9 mouse cellular contexts compared by ENCODE assay signal in the genomic region with DNA sequence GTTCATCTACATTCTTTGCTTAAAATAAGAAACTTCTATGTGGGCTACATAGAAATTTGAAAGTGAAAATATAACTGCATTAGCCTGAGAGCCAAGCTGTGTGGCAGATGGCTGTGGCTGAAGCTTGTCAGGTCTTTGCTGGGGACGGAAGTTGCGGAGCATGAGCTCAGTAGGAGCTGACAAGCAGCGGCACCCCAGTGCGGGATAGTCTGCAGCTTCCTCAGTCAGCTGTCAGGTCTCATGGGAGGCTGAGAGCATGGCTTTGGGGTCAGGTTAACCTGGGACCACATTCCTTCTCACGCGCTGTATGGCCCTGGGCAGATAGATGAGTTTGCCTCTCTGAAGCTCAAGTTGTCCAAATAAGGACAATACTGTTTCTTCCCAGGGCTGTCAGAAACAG. TPM values are rescaled to one million over a fixed set of nuclear protein-coding genes. Genes with fewer than 3 reads are reported as not detected.
DNase-seq lines count a peak whose midpoint lies in the region; ATAC-seq and TF ChIP-seq lines count a peak whose summit lies in the region.
"Had no signal": no experiment of that assay in that cellular context is flagged by ENCODE, and none has a peak within 500 bp of the region (broad histone marks: within the 10 kb centered on the region; RNA-seq: fewer than 3 reads in every experiment).

No protein-coding gene starts in this region.

- intact Hi-C loops in gastrocnemius, adult 2 months (cut with DNase I): no loop called here

- DNase-seq in gastrocnemius, adult 2 months: no peak
- no peak for DNase-seq in gastrocnemius, postnatal 4 days (ENCODE audit: low spot score in 2 of 2)
- no peak for DNase-seq in lung, postnatal 36 days
- DNase-seq in thymus, postnatal 0 days (ENCODE audit: low spot score): no peak
- DNase-seq in thymus, adult 2 months: no peak

- no peak overlapping the region for H3K4me2 ChIP-seq in lung, embryonic 16.5 days (ENCODE audit: low read depth, low read length)
- H3K4me2 ChIP-seq in intestine, embryonic 15.5 days (replicated peaks): no peak overlapping the region
- no peak overlapping the region for H3K4me2 ChIP-seq in stomach, embryonic 14.5 days (replicated peaks; ENCODE audit: low read depth, low read length)

- no peak for TF ChIP-seq POLR2A in thymus, adult 2 months (IDR thresholded peaks at IDR 0.05; ENCODE audit: control insufficient read depth, extremely low read depth, insufficient read depth, low read length, poor library complexity)

- peaks cover 5% of the 10 kb centered on the region; the same call in 1 of the 2 replicates for H3K9me3 ChIP-seq in lung, embryonic 16.5 days (ENCODE audit: control insufficient read depth, low read length)
- no peaks in the 10 kb centered on the region for H3K9me3 ChIP-seq in intestine, embryonic 15.5 days
- peaks cover 3% of the 10 kb centered on the region; the same call in 1 of the 2 replicates for H3K9me3 ChIP-seq in stomach, embryonic 14.5 days (ENCODE audit: control insufficient read depth, low read depth, low read length)

- TF ChIP-seq CTCF in gastrocnemius, adult 2 months (IDR thresholded peaks at IDR 0.05): no peak
- no peak for TF ChIP-seq CTCF in thymus, adult 2 months (IDR thresholded peaks at IDR 0.05; ENCODE audit: borderline replicate concordance, control insufficient read depth, extremely low read depth, insufficient read depth, low read length, poor library complexity)

- H3K4me3 ChIP-seq in gastrocnemius, adult 2 months: no peak overlapping the region
- no peak overlapping the region for H3K4me3 ChIP-seq in lung, embryonic 16.5 days (ENCODE audit: low read length)
- no peak overlapping the region for H3K4me3 ChIP-seq in intestine, embryonic 15.5 days (replicated peaks)
- no peak overlapping the region for H3K4me3 ChIP-seq in stomach, embryonic 14.5 days (ENCODE audit: low read depth, low read length)
- no peak overlapping the region for H3K4me3 ChIP-seq in thymus, adult 2 months (ENCODE audit: control insufficient read depth, insufficient read depth, low read length)
- H3K4me3 ChIP-seq: megakaryocyte, embryonic 14.5 days had no signal

- H3K4me1 ChIP-seq in lung, embryonic 16.5 days (replicated peaks; ENCODE audit: control insufficient read depth, insufficient read depth, low read length): peaks cover 28% of the 10 kb centered on the region
- peaks cover 17% of the 10 kb centered on the region for H3K4me1 ChIP-seq in intestine, embryonic 15.5 days (replicated peaks)
- peaks cover 18% of the 10 kb centered on the region for H3K4me1 ChIP-seq in stomach, embryonic 14.5 days (ENCODE audit: control insufficient read depth, insufficient read depth, low read length)
- peaks cover 8% of the 10 kb centered on the region for H3K4me1 ChIP-seq in thymus, adult 2 months (replicated peaks; ENCODE audit: control insufficient read depth, insufficient read depth, low read length)

- WGBS in lung, embryonic 16.5 days: 27% methylated on average over 6 of the region's 6 CpGs
- 55% methylated on average over 6 of the region's 6 CpGs for WGBS in intestine, embryonic 15.5 days
- 44% methylated on average over 6 of the region's 6 CpGs for WGBS in stomach, embryonic 14.5 days
- WGBS in thymus, adult 2 months: 97% methylated on average over 6 of the region's 6 CpGs

- H3K36me3 ChIP-seq in lung, embryonic 16.5 days (ENCODE audit: control insufficient read depth, insufficient read depth, low read length): peaks cover 14% of the 10 kb centered on the region
- H3K36me3 ChIP-seq in intestine, embryonic 15.5 days: peaks cover 7% of the 10 kb centered on the region; the same call in 1 of the 2 replicates
- H3K36me3 ChIP-seq in stomach, embryonic 14.5 days (ENCODE audit: control insufficient read depth, insufficient read depth, low read length): peaks cover 16% of the 10 kb centered on the region
- H3K36me3 ChIP-seq in thymus, adult 2 months (ENCODE audit: control insufficient read depth, insufficient read depth, low read length): no peaks in the 10 kb centered on the region

- H3K27me3 ChIP-seq in lung, embryonic 16.5 days (ENCODE audit: control insufficient read depth, insufficient read depth, low read depth, low read length): no peaks in the 10 kb centered on the region
- no peaks in the 10 kb centered on the region for H3K27me3 ChIP-seq in intestine, embryonic 15.5 days (replicated peaks)
- H3K27me3 ChIP-seq in stomach, embryonic 14.5 days (ENCODE audit: control insufficient read depth, insufficient read depth, low read length): no peaks in the 10 kb centered on the region
- H3K27me3 ChIP-seq in thymus, adult 2 months (ENCODE audit: control insufficient read depth, insufficient read depth, low read length): no peaks in the 10 kb centered on the region

- H3K27ac ChIP-seq in gastrocnemius, adult 2 months: peak overlapping the region; percentile 53
- H3K27ac ChIP-seq in lung, embryonic 16.5 days (ENCODE audit: low read length): peak overlapping the region; percentile 68
- H3K27ac ChIP-seq in intestine, embryonic 15.5 days: peak overlapping the region; percentile 48
- H3K27ac ChIP-seq in stomach, embryonic 14.5 days (ENCODE audit: low read length): peak overlapping the region; percentile 85
- H3K27ac ChIP-seq in thymus, adult 2 months (ENCODE audit: control insufficient read depth, insufficient read depth, low read length): no peak overlapping the region

- ATAC-seq in lung, embryonic 16.5 days (ENCODE audit: low read depth): peak; percentile 58
- ATAC-seq in intestine, embryonic 15.5 days: peak; percentile 65
- ATAC-seq in stomach, embryonic 14.5 days (ENCODE audit: insufficient number of reproducible peaks, insufficient read depth, low FRiP score, low read depth): no peak

- no peak overlapping the region for H3K9ac ChIP-seq in lung, embryonic 16.5 days (ENCODE audit: low read length)
- no peak overlapping the region for H3K9ac ChIP-seq in intestine, embryonic 15.5 days
- no peak overlapping the region for H3K9ac ChIP-seq in stomach, embryonic 14.5 days (replicated peaks; ENCODE audit: low read depth, low read length)

RNA-seq across cellular contexts. Expression of gene Ift122, which starts 37.8 kb away (rescaled TPM):
- 1 to 10 TPM; 4.9 to 5.1 TPM for total RNA-seq in gastrocnemius, adult 2 months (2021)
- total RNA-seq in gastrocnemius, postnatal 4 days (2021): 10 to 100 TPM; 16.7 to 18.6 TPM
- 23.4 and 23.5 TPM in 2 replicates for polyA plus RNA-seq in lung, embryonic 16.5 days (2015; fragmentation: Nextera tagmentation; extraction: Ambion mirVana)
- 13.8 and 14.2 TPM in 2 replicates for polyA plus RNA-seq in intestine, embryonic 15.5 days (2015; fragmentation: Nextera tagmentation; extraction: Ambion mirVana)
- polyA plus RNA-seq in stomach, embryonic 14.5 days (2014; fragmentation: Nextera tagmentation; extraction: Ambion mirVana): 22.2 and 23.9 TPM in 2 replicates
- polyA plus RNA-seq in thymus, postnatal 0 days (2015; fragmentation: Nextera tagmentation; extraction: Ambion mirVana): 8.2 and 11.0 TPM in 2 replicates
- polyA plus RNA-seq in thymus, adult 2 months (2012; rRNA removed): 7.6 and 8.8 TPM in 2 replicates

RNA-seq across cellular contexts. Expression of gene Mbd4, which starts 37.9 kb away (rescaled TPM):
- total RNA-seq in gastrocnemius, adult 2 months (2021): under 1 TPM; 0.75 to 0.77 TPM
- 1 to 10 TPM; 4.8 to 5.4 TPM for total RNA-seq in gastrocnemius, postnatal 4 days (2021)
- polyA plus RNA-seq in lung, embryonic 16.5 days (2015; fragmentation: Nextera tagmentation; extraction: Ambion mirVana): 22.4 and 23.5 TPM in 2 replicates
- polyA plus RNA-seq in intestine, embryonic 15.5 days (2015; fragmentation: Nextera tagmentation; extraction: Ambion mirVana): 14.5 and 14.6 TPM in 2 replicates
- polyA plus RNA-seq in stomach, embryonic 14.5 days (2014; fragmentation: Nextera tagmentation; extraction: Ambion mirVana): 16.4 and 20.6 TPM in 2 replicates
- polyA plus RNA-seq in thymus, postnatal 0 days (2015; fragmentation: Nextera tagmentation; extraction: Ambion mirVana): 18.7 and 20.8 TPM in 2 replicates
- polyA plus RNA-seq in thymus, adult 2 months (2012; rRNA removed): 9.0 and 10.5 TPM in 2 replicates

RNA-seq across cellular contexts. Expression of gene Rho, which starts 40.5 kb away (rescaled TPM):
- total RNA-seq in gastrocnemius, adult 2 months (2021): under 1 TPM in 1 of 2 experiments, not detected in 1; 0.06 TPM
- under 1 TPM; 0.62 to 0.93 TPM for total RNA-seq in gastrocnemius, postnatal 4 days (2021)
- 0.08 and 0.16 TPM in 2 replicates for polyA plus RNA-seq in lung, embryonic 16.5 days (2015; fragmentation: Nextera tagmentation; extraction: Ambion mirVana)
- polyA plus RNA-seq in intestine, embryonic 15.5 days (2015; fragmentation: Nextera tagmentation; extraction: Ambion mirVana): 0.05 TPM in 1 of 2 replicates, not detected in the other
- polyA plus RNA-seq in stomach, embryonic 14.5 days (2014; fragmentation: Nextera tagmentation; extraction: Ambion mirVana): 0.25 TPM in 1 of 2 replicates, not detected in the other
- 0.10 TPM in 1 of 2 replicates, not detected in the other for polyA plus RNA-seq in thymus, postnatal 0 days (2015; fragmentation: Nextera tagmentation; extraction: Ambion mirVana)
- polyA plus RNA-seq in thymus, adult 2 months (2012; rRNA removed): 0.37 and 1.3 TPM in 2 replicates

RNA-seq across cellular contexts. Expression of gene Efcab12, which starts 52.8 kb away (rescaled TPM):
- not detected for total RNA-seq in gastrocnemius, adult 2 months (2021)
- under 1 TPM; 0.15 to 0.26 TPM for total RNA-seq in gastrocnemius, postnatal 4 days (2021)
- 1.8 and 2.1 TPM in 2 replicates for polyA plus RNA-seq in lung, embryonic 16.5 days (2015; fragmentation: Nextera tagmentation; extraction: Ambion mirVana)
- 0.42 and 0.49 TPM in 2 replicates for polyA plus RNA-seq in intestine, embryonic 15.5 days (2015; fragmentation: Nextera tagmentation; extraction: Ambion mirVana)
- 0.87 and 0.91 TPM in 2 replicates for polyA plus RNA-seq in stomach, embryonic 14.5 days (2014; fragmentation: Nextera tagmentation; extraction: Ambion mirVana)
- 0.20 and 0.33 TPM in 2 replicates for polyA plus RNA-seq in thymus, postnatal 0 days (2015; fragmentation: Nextera tagmentation; extraction: Ambion mirVana)
- polyA plus RNA-seq in thymus, adult 2 months (2012; rRNA removed): 0.33 and 0.46 TPM in 2 replicates

RNA-seq across cellular contexts. Expression of gene H1foo, which starts 53.7 kb away (rescaled TPM):
- not detected for total RNA-seq in gastrocnemius, adult 2 months (2021)
- not detected for total RNA-seq in gastrocnemius, postnatal 4 days (2021)
- polyA plus RNA-seq in lung, embryonic 16.5 days (2015; fragmentation: Nextera tagmentation; extraction: Ambion mirVana): not detected in 2 replicates
- polyA plus RNA-seq in intestine, embryonic 15.5 days (2015; fragmentation: Nextera tagmentation; extraction: Ambion mirVana): not detected in 2 replicates
- not detected in 2 replicates for polyA plus RNA-seq in stomach, embryonic 14.5 days (2014; fragmentation: Nextera tagmentation; extraction: Ambion mirVana)
- polyA plus RNA-seq in thymus, postnatal 0 days (2015; fragmentation: Nextera tagmentation; extraction: Ambion mirVana): 0.23 and 0.28 TPM in 2 replicates
- 0.71 and 0.81 TPM in 2 replicates for polyA plus RNA-seq in thymus, adult 2 months (2012; rRNA removed)
